Mouse (Mus musculus): ENCODE measurements at regions not wholly inside any gene's neighbourhood (a gene's known extent, or its start where the extent isn't known, plus 50 kb on each side); places are given as distances from the start of the nearest gene placed in this dataset.

DNA sequence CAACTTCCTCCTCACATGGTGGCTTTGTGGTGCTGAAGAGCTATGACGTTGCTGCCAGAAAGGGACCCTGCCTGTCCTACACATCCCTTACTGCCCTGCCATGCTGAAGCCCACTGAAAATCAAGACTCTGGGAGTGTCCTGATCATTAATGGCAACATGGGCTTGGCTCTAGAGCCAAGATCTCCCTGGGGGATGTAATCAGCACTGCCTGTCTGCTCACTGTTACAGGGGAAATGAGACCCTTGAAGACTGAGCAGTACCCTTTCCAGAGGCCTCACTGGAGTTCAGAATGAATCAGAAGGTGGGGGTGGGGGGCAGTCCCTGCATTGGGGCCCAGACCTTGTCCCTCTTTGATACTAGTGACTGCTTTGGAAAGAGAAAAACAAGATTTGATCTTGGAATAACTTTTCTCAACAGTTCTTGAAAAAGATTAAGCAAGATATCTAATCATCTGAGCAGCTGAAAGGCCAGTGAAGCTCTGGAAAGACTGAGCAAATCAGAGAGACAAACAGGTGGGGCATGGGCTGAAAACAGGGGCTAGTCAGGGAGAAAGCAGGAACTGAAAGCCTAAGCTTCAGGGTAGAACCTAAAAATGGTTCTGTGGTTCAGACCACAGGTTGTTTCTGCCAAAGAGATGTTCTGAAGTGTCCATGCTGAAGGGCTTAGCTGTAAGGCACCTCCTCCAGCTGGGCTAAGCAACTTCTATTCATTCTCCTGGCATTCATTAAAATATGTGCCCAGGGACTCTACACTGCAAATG is 97.1 kb downstream of the Kcna5 start:
- ATAC-seq (ENCODE audit: extremely low read depth, insufficient number of reproducible peaks, low FRiP score, poor library complexity, severe bottlenecking): no peak
- TF ChIP-seq CTCF (IDR thresholded peaks at IDR 0.05; ENCODE audit: low read depth, low read length): no peak
- TF ChIP-seq GATA1 (IDR thresholded peaks at IDR 0.05; ENCODE audit: borderline replicate concordance, low read length): no peak
- TF ChIP-seq POLR2AphosphoS5 (IDR thresholded peaks at IDR 0.05; ENCODE audit: insufficient replicate concordance, low read depth, low read length): no peak
- TF ChIP-seq TAL1 (conservative IDR thresholded peaks at IDR 0.05; ENCODE audit: low read depth, low read length): no peak
- no peak for TF ChIP-seq GATA2 (IDR thresholded peaks at IDR 0.05; ENCODE audit: borderline replicate concordance, low read depth, low read length)
- no peaks in the 10 kb centered on the region for H3K4me1 ChIP-seq (ENCODE audit: insufficient read depth, low read depth, low read length)
- H3K36me3 ChIP-seq (replicated peaks): no peaks in the 10 kb centered on the region
- peaks cover 54% of the 10 kb centered on the region for H3K9me3 ChIP-seq (replicated peaks)
- no peak for DNase-seq (ENCODE audit: low spot score)
- H3K4me3 ChIP-seq (ENCODE audit: low read depth, low read length): no peak overlapping the region
- H3K27me3 ChIP-seq (ENCODE audit: insufficient read depth, low read length): no peaks in the 10 kb centered on the region

DNA sequence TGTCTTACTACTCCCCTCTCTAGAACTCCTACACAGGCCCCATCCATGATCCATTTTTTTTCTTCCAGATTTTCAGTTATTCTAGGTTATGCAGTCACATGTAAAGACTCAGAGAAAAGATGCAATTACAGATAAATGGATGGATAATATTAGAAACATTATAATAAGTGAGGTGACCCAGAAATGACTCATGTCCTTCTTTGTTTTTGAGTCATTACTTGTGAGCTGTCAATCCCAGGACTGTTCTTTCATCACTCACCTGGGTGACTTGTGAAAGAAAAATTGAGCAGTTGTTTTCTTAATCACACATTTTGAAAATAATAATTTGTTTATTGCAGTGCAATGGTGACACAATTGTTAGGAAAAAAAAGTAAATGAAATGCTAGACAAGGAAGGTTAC is 108.0 kb downstream of the Kcna5 start:
- TF ChIP-seq POLR2AphosphoS5 (IDR thresholded peaks at IDR 0.05; ENCODE audit: insufficient replicate concordance, low read depth, low read length) (no peak), CTCF (IDR thresholded peaks at IDR 0.05; ENCODE audit: low read depth, low read length) (no peak), GATA1 (IDR thresholded peaks at IDR 0.05; ENCODE audit: borderline replicate concordance, low read length) (no peak)
- no peak for ATAC-seq (ENCODE audit: extremely low read depth, insufficient number of reproducible peaks, low FRiP score, poor library complexity, severe bottlenecking)
- Histone ChIP-seq H3K9me3 (replicated peaks) (peaks cover 35% of the 10 kb centered on the region), H3K36me3 (replicated peaks) (no peaks in the 10 kb centered on the region), H3K4me1 (ENCODE audit: insufficient read depth, low read depth, low read length) (no peaks in the 10 kb centered on the region), H3K4me3 (ENCODE audit: low read depth, low read length) (no peak overlapping the region), H3K27me3 (ENCODE audit: insufficient read depth, low read length) (no peaks in the 10 kb centered on the region)
- no peak for DNase-seq (ENCODE audit: low spot score)

DNA sequence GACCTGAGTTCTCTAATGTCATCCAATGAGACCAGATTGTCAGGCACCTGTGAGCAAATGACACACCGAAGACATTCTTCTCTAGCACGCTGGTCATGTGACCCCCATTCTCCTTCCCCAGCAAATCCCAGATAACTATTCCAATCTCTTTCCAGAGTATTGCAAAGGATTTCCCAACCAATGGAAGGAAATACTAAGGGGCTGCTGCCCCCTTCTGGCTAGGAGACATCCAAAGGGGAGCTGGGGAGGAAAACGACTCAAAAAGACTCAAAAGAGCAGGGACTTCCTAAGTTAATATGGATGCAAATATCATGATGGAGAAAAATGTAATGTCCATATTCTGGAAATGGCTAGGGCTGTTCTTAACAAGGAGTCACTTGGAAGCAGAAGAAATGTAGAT is 129.5 kb downstream of the Kcna5 start:
- DNase-seq (ENCODE audit: low spot score) (no peak), ATAC-seq (ENCODE audit: extremely low read depth, insufficient number of reproducible peaks, low FRiP score, poor library complexity, severe bottlenecking) (no peak)
- Histone ChIP-seq H3K27me3 (ENCODE audit: insufficient read depth, low read length) (no peaks in the 10 kb centered on the region), H3K36me3 (replicated peaks) (no peaks in the 10 kb centered on the region), H3K4me1 (ENCODE audit: insufficient read depth, low read depth, low read length) (no peaks in the 10 kb centered on the region), H3K4me3 (ENCODE audit: low read depth, low read length) (no peak overlapping the region), H3K9me3 (replicated peaks) (peaks cover 55% of the 10 kb centered on the region)
- no peak for TF ChIP-seq CTCF (IDR thresholded peaks at IDR 0.05; ENCODE audit: low read depth, low read length)

DNA sequence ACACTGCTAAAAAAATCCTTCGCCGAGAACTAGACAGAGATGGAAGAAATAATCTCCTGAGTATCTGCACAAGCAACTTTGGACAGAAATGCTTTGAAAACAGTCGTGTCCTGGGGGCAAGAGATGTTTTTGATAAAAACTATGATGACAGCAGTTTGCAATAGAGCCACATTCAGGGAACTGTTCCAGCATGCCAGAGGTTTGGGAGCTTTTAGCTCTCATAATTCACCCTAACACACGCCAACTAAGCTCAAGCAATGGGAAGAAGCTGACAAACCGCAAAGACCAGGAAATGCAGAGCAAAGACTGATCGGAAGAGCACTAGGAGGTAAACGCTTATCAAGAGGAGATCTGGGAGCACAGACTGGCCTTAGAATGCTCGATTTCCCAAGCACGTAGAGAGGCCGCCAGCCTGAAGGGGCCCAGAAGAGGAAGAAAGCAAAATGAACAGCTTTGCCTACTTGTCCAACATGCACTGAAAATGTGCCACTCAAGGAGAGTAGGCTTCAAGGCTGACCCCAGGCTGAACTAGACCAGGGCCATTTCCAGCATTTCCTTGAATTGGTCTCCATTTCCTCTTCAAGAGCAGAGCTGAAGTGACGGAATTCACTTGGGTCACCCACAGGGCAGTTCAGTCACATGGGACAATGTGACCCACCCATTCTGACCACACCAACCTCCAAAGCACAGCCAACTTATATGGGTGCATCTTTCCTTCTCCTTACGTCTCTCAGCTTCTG is 130.7 kb downstream of the Kcna5 start:
- Histone ChIP-seq H3K27me3 (ENCODE audit: insufficient read depth, low read length) (no peaks in the 10 kb centered on the region), H3K36me3 (replicated peaks) (no peaks in the 10 kb centered on the region), H3K4me1 (ENCODE audit: insufficient read depth, low read depth, low read length) (no peaks in the 10 kb centered on the region), H3K4me3 (ENCODE audit: low read depth, low read length) (no peak overlapping the region), H3K9me3 (replicated peaks) (peaks cover 48% of the 10 kb centered on the region)
- ATAC-seq (ENCODE audit: extremely low read depth, insufficient number of reproducible peaks, low FRiP score, poor library complexity, severe bottlenecking): no peak
- DNase-seq (ENCODE audit: low spot score): no peak
- no peak for TF ChIP-seq GATA2 (IDR thresholded peaks at IDR 0.05; ENCODE audit: borderline replicate concordance, low read depth, low read length)
- no peak for TF ChIP-seq GATA1 (IDR thresholded peaks at IDR 0.05; ENCODE audit: borderline replicate concordance, low read length)
- no peak for TF ChIP-seq TAL1 (conservative IDR thresholded peaks at IDR 0.05; ENCODE audit: low read depth, low read length)
- no peak for TF ChIP-seq CTCF (IDR thresholded peaks at IDR 0.05; ENCODE audit: low read depth, low read length)
- TF ChIP-seq POLR2AphosphoS5 (IDR thresholded peaks at IDR 0.05; ENCODE audit: insufficient replicate concordance, low read depth, low read length): no peak

DNA sequence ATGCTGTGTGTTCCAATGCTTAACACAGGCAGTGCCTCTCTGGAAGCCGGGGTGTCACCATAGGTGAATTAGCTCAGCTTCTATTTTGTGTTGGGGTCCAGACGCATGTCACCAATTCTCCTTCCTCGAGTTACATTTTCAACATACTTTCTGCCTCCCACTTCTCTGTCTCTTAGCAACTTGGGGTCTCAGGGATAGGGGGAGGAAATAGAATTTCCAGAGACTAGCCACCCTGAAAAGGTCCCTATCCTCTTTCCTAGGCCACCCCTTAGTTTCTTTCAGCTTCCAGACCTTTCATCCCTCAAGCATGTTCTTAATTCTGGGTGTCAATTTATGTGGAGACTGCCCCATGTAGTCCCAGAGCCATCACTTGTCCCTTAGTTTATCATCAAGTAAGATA is 135.6 kb downstream of the Kcna5 start:
- peaks cover 30% of the 10 kb centered on the region for H3K9me3 ChIP-seq (replicated peaks)
- no peak for ATAC-seq (ENCODE audit: extremely low read depth, insufficient number of reproducible peaks, low FRiP score, poor library complexity, severe bottlenecking)
- no peaks in the 10 kb centered on the region for H3K27me3 ChIP-seq (ENCODE audit: insufficient read depth, low read length)
- H3K4me1 ChIP-seq (ENCODE audit: insufficient read depth, low read depth, low read length): no peaks in the 10 kb centered on the region
- no peaks in the 10 kb centered on the region for H3K36me3 ChIP-seq (replicated peaks)
- H3K4me3 ChIP-seq (ENCODE audit: low read depth, low read length): no peak overlapping the region
- TF ChIP-seq GATA2 (IDR thresholded peaks at IDR 0.05; ENCODE audit: borderline replicate concordance, low read depth, low read length) (no peak), CTCF (IDR thresholded peaks at IDR 0.05; ENCODE audit: low read depth, low read length) (no peak), GATA1 (IDR thresholded peaks at IDR 0.05; ENCODE audit: borderline replicate concordance, low read length) (no peak), TAL1 (conservative IDR thresholded peaks at IDR 0.05; ENCODE audit: low read depth, low read length) (no peak), POLR2AphosphoS5 (IDR thresholded peaks at IDR 0.05; ENCODE audit: insufficient replicate concordance, low read depth, low read length) (no peak)
- no peak for DNase-seq (ENCODE audit: low spot score)

DNA sequence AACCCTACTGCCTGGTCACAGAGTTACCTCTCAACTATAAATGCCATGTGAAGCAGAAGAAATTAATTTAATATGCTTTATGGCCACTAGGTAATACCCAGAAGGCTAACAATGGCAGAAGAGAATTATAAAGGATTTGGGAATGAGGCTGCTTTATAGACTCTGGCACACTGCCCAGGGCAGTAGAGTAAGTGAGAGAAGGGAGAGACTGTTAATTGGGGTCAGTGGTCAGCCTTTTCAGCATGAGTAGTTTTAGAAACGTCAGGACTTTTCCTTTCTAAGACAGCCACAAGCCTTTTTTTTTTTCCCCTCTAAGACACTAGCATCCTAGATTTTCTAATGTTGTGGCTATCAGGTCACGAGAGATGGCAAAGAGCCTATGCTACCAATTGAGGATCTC is 136.6 kb downstream of the Kcna5 start:
- no peak for DNase-seq (ENCODE audit: low spot score)
- Histone ChIP-seq H3K9me3 (replicated peaks) (peaks cover 23% of the 10 kb centered on the region), H3K4me1 (ENCODE audit: insufficient read depth, low read depth, low read length) (no peaks in the 10 kb centered on the region), H3K4me3 (ENCODE audit: low read depth, low read length) (no peak overlapping the region), H3K36me3 (replicated peaks) (no peaks in the 10 kb centered on the region), H3K27me3 (ENCODE audit: insufficient read depth, low read length) (no peaks in the 10 kb centered on the region)
- TF ChIP-seq TAL1 (conservative IDR thresholded peaks at IDR 0.05; ENCODE audit: low read depth, low read length) (no peak), GATA1 (IDR thresholded peaks at IDR 0.05; ENCODE audit: borderline replicate concordance, low read length) (no peak), GATA2 (IDR thresholded peaks at IDR 0.05; ENCODE audit: borderline replicate concordance, low read depth, low read length) (no peak), POLR2AphosphoS5 (IDR thresholded peaks at IDR 0.05; ENCODE audit: insufficient replicate concordance, low read depth, low read length) (no peak), CTCF (IDR thresholded peaks at IDR 0.05; ENCODE audit: low read depth, low read length) (no peak)
- no peak for ATAC-seq (ENCODE audit: extremely low read depth, insufficient number of reproducible peaks, low FRiP score, poor library complexity, severe bottlenecking)
